Mouse (Mus musculus) erythroid progenitor cell, adult 5-6 weeks (primary cell): ENCODE measurements around the gene Ilf2. TPM values are rescaled to one million over a fixed set of nuclear protein-coding genes. Genes with fewer than 3 reads are reported as not detected.
A peak's percentile ranks its signal among the peaks of the same experiment; 100 is the strongest.

Source experiments
- ATAC-seq: replicated peaks from 2 replicates; pipeline ENCODE4 v1.8.0; 2016; ENCODE audit warnings: moderate number of reproducible peaks, mild to moderate bottlenecking, moderate TSS enrichment, inconsistent platforms; ENCODE audit not compliant: poor library complexity, low FRiP score, severe bottlenecking
- total RNA-seq, 2 experiments: library from RNA; stranded (forward) in 1 of 2; stranded (reverse) in 1 of 2; fragments of 150-400 nt in 1 of 2; fragments of 186-747, 209-891 nt in 1 of 2; gene quantifications; 2 replicates each; pipeline versions ENCODE4 v1.2.3 to v1.2.4; 2015 to 2017; ENCODE audit warnings: low replicate concordance in 2 of 2

Ilf2 gene
- total RNA-seq, 2 experiments from 2014 or later = 61.6 to 150 TPM

- no peak for ATAC-seq
Observed at GRCm38 (mm10) chr3:90460315-90460714, 15.6 kb upstream of the Ilf2 start.

GRCm38 (mm10) chr3:90461935-90462334 lies 14.0 kb upstream of the Ilf2 start:
- no peak for ATAC-seq

- ATAC-seq = no peak
Observed at GRCm38 (mm10) chr3:90462579-90462978, 13.3 kb upstream of the Ilf2 start.

- no peak for ATAC-seq
Observed at GRCm38 (mm10) chr3:90464552-90465080, 11.3 kb upstream of the Ilf2 start.

- ATAC-seq = no peak
Observed at GRCm38 (mm10) chr3:90465081-90465685, 10.7 kb upstream of the Ilf2 start.

- no peak for ATAC-seq
Observed at GRCm38 (mm10) chr3:90465686-90466310, 10.1 kb upstream of the Ilf2 start, which contains the start of gene Npr1. TSS of gene Npr1 (minus strand) at chr3:90465866.

- no peak for ATAC-seq
Observed at GRCm38 (mm10) chr3:90466311-90466766, 9.6 kb upstream of the Ilf2 start.

DNA sequence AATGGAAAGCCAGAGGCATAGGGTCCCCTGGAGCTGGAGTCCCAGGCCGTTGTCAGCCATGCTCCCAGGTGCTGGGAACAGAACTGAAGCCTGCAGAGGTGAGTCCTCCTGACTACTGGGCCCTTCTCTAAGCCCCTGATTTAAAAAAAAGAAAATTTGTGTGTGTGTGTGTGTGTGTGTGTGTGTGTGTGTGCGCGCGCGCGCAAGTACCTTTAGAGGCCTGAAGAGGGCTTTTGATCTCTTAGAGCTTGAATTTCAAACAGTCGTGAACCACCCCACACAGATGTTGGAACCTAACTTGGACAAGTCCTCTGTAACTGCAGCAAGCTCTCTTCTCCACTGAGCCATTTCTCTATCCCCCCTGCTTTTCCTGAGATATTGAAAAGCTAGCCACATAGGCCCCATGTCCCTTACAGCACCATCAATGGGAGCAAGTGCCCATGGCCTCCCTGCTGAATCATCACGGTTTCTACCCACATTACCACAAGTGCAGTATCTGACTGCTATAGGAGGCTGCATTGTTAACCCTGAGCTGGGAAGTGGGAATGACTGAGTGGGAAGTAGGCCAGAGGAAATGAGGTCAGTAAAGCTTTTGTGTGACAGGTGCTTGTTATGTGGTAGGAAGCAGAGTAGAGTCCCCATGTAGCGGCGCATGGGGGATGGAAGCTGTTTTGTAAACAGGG lies 8.2 kb upstream of the Ilf2 start:
- ATAC-seq = no peak

- peak; percentile 32; the same call in 1 of the 2 replicates for ATAC-seq
Observed at GRCm38 (mm10) chr3:90472213-90472612, 3.7 kb upstream of the Ilf2 start.

GRCm38 (mm10) chr3:90475151-90475830 lies 635 bp upstream of the Ilf2 start:
- ATAC-seq = peak; percentile 43

DNA sequence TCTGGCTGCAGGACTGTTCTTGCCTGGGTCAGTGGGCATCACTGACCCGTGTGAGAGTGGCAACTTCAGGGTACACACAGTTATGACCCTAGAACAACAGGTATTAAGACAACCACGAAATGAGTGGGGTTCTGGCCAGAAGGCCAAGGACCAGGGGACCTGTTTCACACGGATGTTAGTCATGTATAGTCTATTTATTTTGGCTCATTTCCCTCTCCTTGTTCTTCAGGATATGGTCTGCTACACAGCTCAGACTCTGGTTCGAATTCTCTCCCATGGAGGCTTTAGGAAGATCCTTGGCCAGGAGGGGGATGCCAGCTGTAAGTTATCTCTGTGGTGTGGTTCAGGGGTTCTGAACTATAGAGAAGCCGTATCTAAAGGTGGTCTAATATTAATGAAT lies 11.1 kb downstream of the Ilf2 start:
- no peak for ATAC-seq

DNA sequence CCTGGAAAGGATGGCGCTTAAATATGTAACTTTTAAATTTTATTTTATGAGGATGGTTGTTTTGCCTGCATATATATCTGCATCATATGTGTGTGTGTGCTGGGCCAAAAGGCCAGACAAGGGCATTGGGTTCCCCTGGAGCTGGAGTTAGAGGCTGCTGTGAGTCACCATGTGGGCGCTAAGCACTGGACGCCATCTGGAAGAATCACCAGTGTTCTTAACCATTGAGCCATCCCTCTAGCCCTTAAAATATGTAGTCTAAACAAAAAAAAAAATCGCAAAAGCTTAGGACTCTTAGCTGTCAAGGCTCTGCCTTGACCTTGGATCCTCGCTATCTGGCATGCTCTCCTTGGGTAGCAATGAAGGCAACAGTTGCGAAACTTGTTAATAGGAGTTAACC lies 12.7 kb downstream of the Ilf2 start:
- ATAC-seq = no peak

GRCm38 (mm10) chr3:90490696-90491256 lies 14.8 kb downstream of the Ilf2 start, which contains the start of gene Snapin:
TSS of gene Snapin (minus strand) at chr3:90491033.
- ATAC-seq = peak; percentile 98

- peak; percentile 37; the same call in 1 of the 2 replicates for ATAC-seq
Observed at GRCm38 (mm10) chr3:90491350-90491749, 15.4 kb downstream of the Ilf2 start.

DNA sequence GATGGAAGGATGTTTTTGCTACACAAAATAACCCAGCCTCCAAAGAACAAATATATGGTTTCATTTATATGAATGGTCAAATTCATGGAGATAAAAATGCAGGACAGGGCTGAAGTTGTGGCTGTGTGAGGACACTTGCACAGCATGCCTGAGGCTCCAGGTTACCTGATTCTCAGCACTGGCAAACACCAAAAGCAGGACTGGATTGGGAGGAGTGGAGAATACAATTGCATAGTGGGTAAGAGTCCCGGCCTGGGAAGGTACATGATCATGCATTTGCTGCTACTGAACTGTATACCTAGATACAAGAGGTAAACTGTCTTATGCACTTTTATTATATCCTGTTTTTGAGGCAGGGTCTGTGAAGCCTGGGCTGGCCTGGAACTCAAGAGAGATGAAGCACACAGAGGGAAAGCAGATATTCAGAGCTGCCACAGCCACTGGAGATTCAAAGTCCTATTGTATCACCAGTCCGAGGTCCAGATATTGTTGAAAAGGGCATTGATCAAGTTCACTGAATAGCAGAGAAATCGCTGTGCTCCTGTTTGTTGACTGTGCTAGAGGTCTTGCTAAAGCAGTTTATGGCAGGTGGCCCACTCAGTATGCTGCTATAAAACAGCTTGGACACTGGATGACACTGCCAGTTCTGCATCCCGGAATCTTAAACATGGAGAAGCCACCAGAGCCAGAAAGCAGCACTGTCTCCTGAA lies 18.1 kb downstream of the Ilf2 start:
- ATAC-seq = no peak

- no peak for ATAC-seq
Observed at GRCm38 (mm10) chr3:90495850-90496525, 20.1 kb downstream of the Ilf2 start.

- no peak for ATAC-seq
Observed at GRCm38 (mm10) chr3:90497597-90497996, 21.7 kb downstream of the Ilf2 start.

DNA sequence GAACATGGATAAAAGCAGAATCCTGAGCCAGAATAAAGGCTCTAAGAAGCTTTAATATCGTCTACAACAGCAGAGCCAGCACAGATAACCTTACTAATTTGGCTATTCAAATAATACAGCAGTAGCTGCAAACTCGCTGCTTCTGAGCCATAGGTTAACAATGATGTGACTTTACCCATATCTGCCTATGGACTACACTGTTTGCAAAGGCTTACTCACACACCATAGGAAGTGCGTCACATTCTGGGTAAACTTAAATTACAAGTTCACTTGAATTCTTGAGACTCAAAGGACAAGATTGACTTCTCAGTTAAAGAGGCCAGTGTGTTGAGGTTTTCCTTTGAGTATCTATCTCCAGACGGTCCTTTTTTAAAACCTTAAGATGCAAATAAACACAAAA lies 27.5 kb downstream of the Ilf2 start:
- no peak for ATAC-seq

GRCm38 (mm10) chr3:90505216-90505615 lies 29.3 kb downstream of the Ilf2 start:
- no peak for ATAC-seq
